Mouse (Mus musculus): ENCODE data around the gene Gm45337.

The Gm45337 gene

GRCm38 (mm10) chr7:142097776-142098175 lies 46.6 kb downstream of the Gm45337 start:
- peak; percentile 70 for DNase-seq (ENCODE audit: low read depth)

DNA sequence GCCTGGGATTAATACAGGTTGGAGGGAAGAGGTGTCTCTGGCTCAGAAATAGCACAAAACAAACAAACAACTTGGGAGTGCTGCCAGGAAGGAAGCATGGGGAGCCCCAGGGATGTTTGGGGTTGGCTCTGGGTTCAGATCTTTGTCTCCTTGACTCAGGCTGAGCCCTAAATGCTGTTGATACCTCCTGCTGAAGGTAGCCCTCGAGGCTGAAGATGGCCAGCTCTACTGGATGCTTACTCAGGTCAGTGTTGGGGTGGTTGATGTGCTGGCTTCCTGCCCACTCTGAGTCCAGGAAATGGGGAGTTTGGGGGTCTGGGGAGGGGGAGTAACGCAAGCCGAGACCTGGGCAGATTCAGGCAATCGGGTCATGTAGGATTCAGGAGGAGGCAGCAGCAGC lies 47.7 kb downstream of the Gm45337 start:
- DNase-seq (ENCODE audit: low read depth) = no peak

- peak; percentile 83 for DNase-seq (ENCODE audit: low read depth)
Observed at GRCm38 (mm10) chr7:142095183-142095931, 49.0 kb downstream of the Gm45337 start, which contains the start of gene Dusp8. Gene Dusp8, minus strand, starts transcription at chr7:142095843.

GRCm38 (mm10) chr7:142094301-142095143 lies 49.9 kb downstream of the Gm45337 start:
- DNase-seq (ENCODE audit: low read depth) = no peak

DNA sequence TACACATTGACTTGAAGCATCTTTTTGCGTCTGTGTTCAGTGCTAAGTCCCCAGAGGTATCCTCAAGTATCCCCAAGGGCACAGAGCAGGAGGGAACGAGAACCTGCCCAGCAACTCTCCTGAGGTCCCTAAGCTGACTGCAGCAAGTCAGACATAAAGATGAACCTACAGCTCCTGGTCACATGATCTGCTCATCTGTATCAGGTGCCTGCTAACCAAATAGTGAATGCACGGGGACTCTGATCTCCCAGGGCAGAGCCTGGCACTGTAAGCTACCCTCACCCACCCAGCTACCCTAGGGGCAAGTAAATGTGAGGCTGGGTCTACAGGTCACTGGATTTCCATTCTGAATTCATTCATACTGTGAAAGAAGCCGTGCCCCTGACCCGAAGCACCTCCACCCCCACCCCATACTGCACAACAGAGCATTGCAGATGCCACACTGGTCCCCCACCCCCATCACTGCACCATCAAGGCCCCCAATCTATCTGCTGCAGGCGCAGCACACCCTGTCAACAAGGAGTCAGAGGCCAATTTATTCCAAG lies 50.6 kb downstream of the Gm45337 start:
- no peak for DNase-seq (ENCODE audit: low read depth)
